Mouse (Mus musculus): ENCODE results near the gene Ucp3.

The Ucp3 gene

DNA sequence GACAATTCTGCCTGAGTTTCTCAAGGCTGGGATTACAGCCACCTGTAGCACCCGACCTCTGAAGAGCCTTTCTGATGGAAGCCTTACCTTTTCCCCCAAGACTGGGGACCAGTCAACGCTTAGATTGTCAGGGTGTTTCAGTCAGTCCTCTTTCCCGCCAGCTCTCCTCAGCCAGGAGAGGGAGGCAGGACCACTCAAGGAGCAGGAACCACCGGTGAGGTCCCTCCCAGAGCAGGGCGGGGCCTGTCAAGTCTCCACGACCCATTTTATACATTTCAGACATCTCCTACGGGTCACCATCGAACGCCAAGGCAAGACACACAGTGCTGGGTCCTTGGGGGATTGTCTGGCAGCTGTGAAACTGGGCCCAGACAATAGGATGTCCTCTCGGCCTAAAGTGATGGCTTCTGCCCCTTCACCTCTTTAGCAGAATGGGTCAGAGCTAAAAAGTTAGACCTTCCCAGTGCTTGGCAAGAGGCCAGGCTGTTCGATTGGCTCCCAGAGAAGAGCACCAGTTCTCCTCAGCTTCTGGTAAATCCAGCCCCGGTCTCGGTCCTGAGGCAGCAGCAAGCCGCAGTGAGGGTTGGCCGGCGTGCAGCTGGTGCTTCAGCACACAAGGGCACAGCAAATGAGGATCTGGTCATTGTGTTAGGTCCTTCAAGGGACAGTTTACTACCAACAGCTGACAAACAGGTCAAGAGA, 27.6 kb downstream of the Ucp3 start:
- no peak for DNase-seq (ENCODE audit: low spot score)

DNA sequence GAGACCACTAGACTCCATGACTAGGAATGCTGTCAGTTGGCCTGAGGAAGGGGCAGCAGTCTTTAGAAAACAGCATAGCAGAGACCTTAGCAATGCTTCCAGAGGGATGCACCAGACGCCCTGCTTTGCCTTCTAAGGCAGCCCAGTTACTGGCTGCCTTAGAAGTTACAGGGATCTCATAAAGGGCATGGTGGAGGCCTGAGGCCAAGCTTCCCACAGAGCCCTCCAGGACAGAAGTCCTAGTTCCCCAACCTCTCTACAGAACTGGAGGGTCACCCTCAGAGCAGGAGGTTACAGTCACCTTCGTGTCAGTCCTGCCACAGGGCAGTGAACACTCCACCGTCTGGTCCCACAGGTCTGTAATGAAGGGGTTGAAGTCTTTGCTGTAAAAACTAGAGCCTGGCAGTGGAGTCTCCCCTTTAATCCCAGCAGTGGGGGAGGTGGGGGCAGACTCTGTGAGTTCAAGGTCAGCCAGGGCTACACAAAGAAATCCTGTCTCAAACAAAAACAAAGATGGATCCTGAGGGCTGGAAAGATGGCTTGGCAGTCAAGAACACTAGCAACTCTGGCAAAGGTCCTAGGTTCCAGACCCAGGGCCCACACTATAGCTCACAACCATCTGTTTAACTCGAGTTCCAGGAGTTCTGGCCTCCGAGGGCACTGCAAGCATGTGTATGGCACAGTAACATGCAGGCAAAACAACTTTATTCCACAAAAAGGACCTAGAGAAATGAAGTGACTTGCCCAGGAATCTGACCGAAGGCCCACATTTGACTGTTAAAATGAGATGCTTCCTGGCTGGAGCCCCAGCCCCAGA, 28.4 kb downstream of the Ucp3 start:
- no peak for DNase-seq (ENCODE audit: low spot score)

DNA sequence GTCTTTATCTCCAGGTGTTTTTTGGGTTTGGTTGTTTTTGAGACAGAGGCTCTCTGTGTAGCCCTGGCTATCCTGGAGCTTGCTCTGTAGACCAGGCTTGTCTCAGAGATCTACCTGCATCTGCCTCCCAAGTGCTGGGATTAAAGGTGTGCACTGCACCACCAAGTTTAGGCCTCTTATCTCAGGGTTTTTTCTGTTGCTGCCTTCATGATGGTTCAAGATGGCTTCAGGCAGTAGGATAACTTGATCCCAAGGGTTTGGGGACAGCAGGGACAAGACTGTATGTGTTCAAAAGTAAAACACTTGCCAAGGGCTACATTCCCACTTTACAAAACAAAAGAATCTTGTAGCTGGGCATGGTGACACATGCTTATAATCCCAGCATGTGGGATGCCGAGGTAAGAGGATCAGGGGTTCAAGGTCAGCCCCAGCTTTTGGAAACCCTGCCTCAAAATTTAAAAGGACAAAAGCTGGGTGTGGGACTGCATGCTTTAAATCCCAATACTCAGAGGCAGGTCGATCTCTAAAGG, 29.1 kb downstream of the Ucp3 start:
- DNase-seq (ENCODE audit: low spot score): no peak

DNA sequence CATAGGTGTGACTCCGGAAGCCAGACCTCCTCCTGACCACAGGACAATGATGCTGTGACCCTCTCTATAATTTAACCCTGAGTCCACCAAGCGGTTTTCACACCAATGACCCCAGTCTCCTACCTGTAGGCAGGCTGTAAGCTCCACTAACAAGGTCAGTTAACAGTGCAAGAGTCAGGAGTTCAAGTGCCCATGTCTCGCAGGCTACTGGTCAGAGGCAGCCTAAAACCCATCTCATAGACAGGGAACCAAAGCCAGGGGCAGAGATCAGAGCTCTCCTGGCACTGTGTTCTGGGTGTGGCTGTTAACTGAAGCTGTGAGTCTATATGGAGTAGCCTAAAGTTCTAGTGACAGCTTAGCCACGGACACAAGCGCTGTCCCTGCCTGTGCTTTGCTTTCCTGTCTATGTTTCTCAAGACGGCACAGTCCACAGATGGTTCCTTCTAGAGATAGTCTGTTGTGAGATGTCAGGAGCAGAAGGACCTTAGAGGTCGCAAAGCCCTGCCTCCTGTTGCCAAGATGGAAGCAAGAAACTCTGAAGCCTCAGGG, 29.7 kb downstream of the Ucp3 start:
- DNase-seq (ENCODE audit: low spot score): no peak

DNA sequence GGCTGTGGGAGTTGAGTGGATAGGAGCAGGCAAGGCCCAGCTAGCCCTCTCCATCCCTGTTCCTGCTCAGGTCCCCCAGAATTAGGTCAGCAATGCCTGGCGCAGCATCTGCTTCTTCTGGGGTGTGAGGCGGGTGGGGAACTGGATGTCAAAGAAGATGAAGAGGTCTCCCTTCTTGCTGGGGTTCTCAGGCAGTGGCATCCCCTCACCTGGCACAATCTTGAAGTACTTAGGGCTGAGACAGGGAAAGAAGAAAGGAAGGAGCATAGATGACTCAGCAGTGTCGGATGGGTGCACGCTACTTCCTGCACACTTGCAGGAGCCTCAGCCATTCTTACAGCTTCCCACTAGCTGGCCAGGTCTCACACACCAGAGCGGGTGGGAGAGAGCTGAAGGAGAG, 30.3 kb downstream of the Ucp3 start:
- no peak for DNase-seq (ENCODE audit: low spot score)

DNA sequence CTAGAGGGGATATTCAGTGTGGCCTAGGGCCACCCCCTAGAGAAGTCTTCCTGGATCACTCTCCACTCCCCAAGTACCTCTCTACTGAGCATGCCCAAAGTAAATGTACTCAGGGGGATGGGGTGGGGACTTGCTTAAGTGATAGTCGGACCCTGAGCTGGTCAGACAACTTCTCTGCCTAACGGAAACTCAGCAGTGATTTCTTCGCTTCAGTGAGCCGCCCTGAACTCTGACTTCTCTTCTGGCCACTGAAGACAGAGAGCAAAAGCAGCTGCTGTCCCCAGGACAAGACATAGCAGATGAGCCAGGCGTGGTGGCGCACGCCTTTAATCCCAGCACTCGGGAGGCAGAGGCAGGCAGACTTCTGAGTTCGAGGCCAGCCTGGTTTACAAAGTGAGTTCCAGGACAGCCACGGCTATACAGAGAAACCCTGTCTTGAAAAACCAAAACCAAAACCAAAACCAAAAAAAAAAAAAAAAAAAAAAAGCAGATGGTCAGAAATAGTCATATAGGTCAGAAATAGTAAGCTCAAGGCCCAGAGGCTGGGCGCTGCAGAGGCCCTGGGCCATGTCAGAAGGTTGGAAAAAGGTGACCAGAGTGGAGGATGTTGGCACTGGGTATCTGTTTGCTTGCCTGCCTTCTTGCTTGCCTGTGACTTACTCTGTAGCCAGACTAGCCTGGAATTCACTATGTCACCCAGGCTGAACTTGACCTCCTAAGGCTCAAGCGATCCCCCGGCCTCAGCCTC, 32.1 kb downstream of the Ucp3 start:
- no peak for DNase-seq (ENCODE audit: low spot score)

DNA sequence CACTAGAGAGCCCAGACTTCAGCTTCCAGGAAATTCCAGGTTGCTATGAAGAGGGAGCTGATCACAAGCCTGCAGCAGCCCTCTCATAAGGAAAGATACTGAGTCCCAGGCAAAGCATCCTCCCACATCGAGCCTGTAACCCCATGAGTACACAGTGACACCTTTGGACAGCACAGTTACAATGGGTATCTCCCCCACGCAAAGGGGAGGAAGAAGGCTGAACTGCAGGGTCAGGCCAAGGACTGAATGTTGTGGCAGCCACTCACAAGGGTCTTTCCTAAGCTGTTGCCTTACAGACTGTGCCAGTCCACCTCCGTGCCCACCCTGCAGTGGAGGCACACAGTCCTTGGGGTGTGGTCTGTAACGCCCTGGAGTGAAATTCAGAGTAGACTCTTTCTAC, 33.7 kb downstream of the Ucp3 start:
- DNase-seq (ENCODE audit: low spot score): no peak

DNA sequence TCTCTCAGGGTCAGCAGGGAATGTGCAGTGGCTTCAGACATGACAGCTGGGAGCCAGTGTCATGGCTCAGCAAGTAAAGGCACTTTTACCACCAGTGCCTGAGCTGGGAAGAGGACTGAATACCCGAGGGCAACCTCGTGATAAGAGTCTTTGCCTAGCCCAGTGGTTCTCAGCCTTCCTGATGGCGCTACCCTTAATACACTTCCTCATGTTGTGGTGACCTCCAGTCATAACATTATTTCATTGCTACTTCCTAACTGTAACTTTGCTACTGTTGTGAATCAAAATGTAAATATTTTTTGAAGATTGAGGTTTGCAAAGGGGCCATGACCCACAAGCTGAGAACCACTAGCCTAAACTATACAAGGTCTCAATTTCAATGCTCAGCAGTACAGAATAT, 35.9 kb downstream of the Ucp3 start:
- no peak for DNase-seq (ENCODE audit: low spot score)

DNA sequence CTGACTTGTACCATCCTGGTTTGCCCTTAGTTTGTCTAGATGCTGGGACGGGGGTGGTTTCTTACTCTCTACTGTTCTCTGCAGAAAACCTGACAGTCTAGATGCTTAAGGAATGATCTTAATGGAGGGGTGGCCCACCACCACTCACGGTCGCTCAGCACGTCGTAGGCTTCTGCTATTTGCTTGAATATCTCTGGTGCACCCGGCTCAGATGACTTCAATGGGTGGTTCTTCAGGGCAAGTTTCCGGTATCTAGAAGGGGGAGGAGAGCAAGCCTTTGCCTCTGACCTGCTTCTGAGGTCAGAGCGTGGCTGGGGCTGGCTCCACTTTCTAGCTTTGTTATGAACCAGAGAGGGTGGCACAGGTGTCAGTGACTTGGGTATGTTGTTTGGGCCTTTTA, 38.8 kb downstream of the Ucp3 start:
- no peak for DNase-seq (ENCODE audit: low spot score)

DNA sequence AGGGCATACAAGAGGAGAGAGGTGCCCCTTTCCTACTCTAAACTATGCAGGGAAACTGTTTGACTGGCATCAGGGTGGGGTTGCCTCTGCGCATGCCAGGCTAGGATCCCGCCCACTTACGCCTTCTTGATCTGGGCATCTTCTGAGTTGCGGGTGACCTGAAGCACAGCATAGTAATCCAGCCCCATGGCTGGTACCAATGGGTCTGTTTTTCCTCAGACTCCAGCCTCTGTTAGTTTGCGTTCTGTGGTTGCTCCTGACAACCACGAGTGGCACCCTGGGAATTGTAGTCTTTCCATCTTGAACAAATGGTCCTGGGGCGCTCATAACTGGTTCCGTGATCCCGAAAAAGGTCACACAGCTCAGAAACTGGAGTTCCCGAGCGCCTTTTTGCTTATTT, 41.8 kb downstream of the Ucp3 start, which contains the start of gene Dnajb13:
Gene Dnajb13 (minus strand): TSS at position 388 of the 400 bp plus-strand sequence.
- peak; percentile 60 for DNase-seq (ENCODE audit: low spot score)

DNA sequence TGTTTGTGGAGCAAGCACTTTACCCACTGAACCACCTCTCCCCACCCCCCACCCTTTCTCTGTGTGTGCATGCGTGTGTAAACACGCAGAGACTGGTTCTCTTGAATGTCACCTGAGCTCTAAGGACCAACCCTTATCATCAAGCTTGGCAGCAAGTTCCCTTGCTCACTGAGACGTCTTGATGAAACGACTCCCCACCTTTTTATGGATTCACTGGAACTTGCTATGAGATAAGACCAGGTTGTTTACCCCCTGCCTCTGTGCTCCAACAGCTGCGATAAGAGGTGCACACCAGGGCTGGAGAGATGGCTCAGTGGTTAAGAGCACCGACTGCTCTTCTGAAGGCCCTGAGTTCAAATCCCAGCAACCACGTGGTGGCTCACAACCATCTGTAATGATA, 47.4 kb downstream of the Ucp3 start:
- DNase-seq (ENCODE audit: low spot score): no peak

DNA sequence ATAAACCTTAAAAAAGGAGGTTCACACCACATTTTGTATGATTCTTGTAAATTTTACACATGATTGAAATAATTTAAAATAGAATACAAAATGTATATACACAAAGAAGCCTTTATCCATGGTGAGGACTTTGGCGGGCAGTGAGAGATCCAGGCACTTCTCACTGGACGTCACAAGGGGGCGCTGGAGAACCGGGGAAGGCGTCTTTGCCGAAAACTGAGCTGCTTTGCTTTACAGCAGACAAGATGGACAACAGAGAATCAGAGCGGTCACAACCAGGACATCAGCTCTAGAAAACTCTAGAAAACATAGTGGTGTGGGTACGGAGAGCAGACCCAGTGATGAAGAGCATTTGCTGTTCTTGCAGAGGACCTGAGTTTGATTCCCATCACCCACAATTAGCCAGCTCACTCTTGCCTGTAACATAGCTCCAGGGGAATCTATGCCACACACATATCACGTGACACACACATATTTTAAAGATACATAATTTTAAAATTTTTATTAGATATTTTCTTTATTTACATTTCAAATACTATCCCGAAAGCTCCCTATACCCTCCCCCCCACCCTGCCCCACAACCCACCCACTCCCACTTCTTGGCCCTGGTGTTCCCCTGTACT, 48.0 kb downstream of the Ucp3 start:
- DNase-seq (ENCODE audit: low spot score): peak; percentile 89

DNA sequence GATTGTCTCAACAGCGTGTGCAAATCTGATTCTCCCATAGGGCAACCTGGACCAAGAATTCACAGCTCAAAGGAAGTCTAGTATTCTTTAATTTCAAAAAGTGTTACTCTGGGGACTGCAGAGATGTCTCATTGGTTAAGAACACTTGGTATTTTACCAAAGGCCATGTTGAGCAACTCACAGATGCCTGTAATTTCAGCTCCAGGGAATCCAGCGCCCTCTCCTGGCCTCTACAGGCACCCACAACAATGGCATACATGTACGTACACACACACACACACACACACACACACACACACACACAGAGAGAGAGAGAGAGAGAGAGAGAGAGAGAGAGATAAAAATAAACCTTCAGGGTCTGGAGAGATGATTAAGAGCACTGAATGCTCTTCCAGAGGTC, 49.4 kb downstream of the Ucp3 start:
- no peak for DNase-seq (ENCODE audit: low spot score)

DNA sequence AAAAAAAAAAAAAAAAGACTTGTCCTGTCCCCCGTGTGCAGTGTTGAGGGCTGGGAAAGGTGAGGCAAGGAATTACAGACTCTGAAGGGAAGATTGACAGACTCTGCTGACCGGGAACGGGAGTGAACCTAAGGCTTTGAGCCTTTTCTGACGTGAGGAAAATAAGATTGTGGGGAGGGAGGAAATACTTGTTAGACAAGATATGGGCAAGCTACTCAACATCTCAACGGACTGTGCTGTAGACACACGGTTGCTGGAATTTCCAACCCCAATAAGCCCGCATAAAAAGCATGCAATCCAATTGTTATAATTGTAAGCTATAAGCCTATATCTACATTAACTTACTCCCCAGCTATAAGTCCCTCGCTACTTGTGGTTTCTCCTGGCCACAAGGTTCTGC, 51.9 kb downstream of the Ucp3 start:
- DNase-seq (ENCODE audit: low spot score): no peak

DNA sequence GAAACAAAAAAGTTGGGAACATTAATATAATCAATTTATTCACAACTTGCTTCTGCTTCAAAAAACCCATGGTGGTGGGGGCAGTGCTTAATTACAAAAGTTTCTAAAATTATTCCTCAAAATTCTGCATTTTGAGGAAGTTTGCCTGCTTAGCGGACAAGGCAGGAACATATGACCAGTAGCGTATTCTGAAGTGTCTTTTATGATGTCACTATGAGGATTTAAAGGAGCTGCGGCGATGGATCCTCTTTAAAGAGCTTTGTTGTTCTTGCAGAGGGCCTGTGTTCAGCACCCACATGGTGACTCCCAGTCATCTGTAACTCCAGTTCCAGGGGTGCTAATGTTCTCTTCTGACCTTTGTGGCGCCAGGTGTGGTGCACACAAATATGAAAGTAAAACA, 58.0 kb downstream of the Ucp3 start:
- no peak for DNase-seq (ENCODE audit: low spot score)

DNA sequence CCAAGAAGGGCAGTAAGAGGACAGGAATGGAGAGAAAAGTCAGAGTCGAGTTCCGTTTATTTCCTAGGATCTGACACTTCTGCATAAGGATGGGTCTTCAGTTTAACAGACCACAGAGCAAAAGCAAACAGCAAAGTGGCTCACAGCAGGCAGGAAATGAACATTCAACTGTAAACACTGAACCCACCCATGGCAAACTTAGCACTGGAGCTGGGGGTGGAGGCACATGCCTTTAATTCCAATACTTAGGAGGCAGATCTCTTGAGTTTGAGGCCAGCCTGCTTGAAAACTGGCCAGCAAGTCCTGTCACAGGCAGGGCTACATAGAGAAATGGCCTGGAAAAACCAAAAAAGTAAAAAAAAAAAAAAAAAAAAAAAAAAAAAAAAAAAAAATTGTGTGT, 60.7 kb downstream of the Ucp3 start:
- DNase-seq (ENCODE audit: low spot score): no peak

DNA sequence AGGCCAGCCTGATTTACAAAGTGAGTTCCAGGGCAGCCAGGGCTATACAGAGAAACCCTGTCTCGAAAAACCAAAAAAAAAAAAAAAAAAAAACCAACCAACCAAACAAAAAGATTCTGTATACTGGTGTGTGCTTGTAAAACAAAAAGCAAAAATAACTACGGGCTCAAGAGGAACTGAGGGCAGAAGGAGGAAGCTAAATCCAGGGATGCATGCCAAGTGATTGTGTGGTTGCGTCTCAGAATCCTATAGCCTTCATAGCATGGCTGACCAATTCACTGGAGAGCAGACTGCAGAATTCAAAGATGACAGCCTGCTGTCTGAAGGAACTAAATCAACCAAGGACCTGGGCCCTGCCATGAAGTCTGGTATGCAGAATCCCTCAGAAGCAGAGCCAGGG, 61.4 kb downstream of the Ucp3 start:
- DNase-seq (ENCODE audit: low spot score): no peak

DNA sequence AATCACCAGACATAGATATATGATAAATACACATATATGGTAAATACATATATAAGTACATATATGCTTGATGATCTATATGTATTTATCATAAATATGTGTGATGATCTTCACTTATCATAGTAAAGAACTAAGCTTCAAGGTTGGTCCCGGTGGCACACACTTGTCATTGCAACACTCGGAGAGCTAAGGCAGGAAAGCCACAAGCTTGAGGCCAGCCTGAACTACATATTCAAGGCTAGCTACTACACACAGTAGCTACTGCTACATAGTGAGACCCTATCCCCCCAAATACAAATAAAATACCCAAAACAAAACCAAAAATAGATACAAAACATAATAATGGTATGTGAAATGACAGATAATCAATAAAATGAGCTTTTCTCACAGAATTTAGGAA, 63.0 kb downstream of the Ucp3 start:
- DNase-seq (ENCODE audit: low spot score): no peak
